Mouse (Mus musculus): ENCODE data around the gene Krcc1. TPM values are rescaled to one million over a fixed set of nuclear protein-coding genes. Genes with fewer than 3 reads are reported as not detected.

Krcc1 gene
- polyA plus RNA-seq, 1 experiment from 2014 or later, result 38.5 TPM

GRCm38 (mm10) chr6:71270301-71271056, 998 bp upstream of the Krcc1 start:
- ATAC-seq (ENCODE audit: low FRiP score), result no peak; the same call in 1 of the 2 replicates
- Histone ChIP-seq H3K36me3 (ENCODE audit: control insufficient read depth, insufficient read depth, low read length) (no peaks in the 10 kb centered on the region), H3K27me3 (ENCODE audit: control insufficient read depth, insufficient read depth, low read length) (no peaks in the 10 kb centered on the region), H3K27ac (ENCODE audit: low read depth, low read length) (0 out of 2 replicates have a peak overlapping the region, but pooled peaks have one; percentile 48), H3K4me2 (replicated peaks; ENCODE audit: low read depth, low read length) (peak overlapping the region; percentile 50), H3K9ac (ENCODE audit: low read depth, low read length) (no peak overlapping the region), H3K4me3 (ENCODE audit: low read depth, low read length) (peak overlapping the region; percentile 76), H3K9me3 (ENCODE audit: control insufficient read depth, low read length) (no peaks in the 10 kb centered on the region), H3K4me1 (replicated peaks; ENCODE audit: control insufficient read depth, insufficient read depth, low read length) (no peaks in the 10 kb centered on the region)
- WGBS, result 35% methylated on average over 13 of the region's 14 CpGs
- DNase-seq (ENCODE audit: low spot score), result peak; percentile 41

DNA sequence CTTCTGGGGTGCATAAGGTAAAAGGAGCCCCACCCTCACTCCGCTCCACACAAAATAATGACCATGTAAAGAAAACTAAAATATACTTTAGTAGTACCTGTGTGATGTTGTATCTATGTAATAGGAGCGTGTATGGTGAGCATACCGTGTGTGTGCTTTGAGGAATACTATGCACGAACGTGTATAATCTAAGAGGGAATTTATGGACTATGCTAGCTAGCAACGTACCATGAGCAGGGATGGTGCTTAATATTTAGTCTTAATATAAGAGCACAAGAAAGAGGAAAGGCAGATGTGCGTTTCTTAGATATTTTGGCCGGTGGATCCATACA, 454 bp upstream of the Krcc1 start:
- peak overlapping the region; percentile 76 for H3K4me3 ChIP-seq (ENCODE audit: low read depth, low read length)
- peak overlapping the region; percentile 50 for H3K4me2 ChIP-seq (replicated peaks; ENCODE audit: low read depth, low read length)
- 2% methylated on average over 8 of the region's 8 CpGs for WGBS
- H3K4me1 ChIP-seq (replicated peaks; ENCODE audit: control insufficient read depth, insufficient read depth, low read length), result no peaks in the 10 kb centered on the region
- no peaks in the 10 kb centered on the region for H3K9me3 ChIP-seq (ENCODE audit: control insufficient read depth, low read length)
- peak; percentile 71 for ATAC-seq (ENCODE audit: low FRiP score)
- no peaks in the 10 kb centered on the region for H3K27me3 ChIP-seq (ENCODE audit: control insufficient read depth, insufficient read depth, low read length)
- no peaks in the 10 kb centered on the region for H3K36me3 ChIP-seq (ENCODE audit: control insufficient read depth, insufficient read depth, low read length)
- H3K9ac ChIP-seq (ENCODE audit: low read depth, low read length), result no peak overlapping the region
- no peak for DNase-seq (ENCODE audit: low spot score)
- peak overlapping the region; percentile 48 for H3K27ac ChIP-seq (ENCODE audit: low read depth, low read length)

DNA sequence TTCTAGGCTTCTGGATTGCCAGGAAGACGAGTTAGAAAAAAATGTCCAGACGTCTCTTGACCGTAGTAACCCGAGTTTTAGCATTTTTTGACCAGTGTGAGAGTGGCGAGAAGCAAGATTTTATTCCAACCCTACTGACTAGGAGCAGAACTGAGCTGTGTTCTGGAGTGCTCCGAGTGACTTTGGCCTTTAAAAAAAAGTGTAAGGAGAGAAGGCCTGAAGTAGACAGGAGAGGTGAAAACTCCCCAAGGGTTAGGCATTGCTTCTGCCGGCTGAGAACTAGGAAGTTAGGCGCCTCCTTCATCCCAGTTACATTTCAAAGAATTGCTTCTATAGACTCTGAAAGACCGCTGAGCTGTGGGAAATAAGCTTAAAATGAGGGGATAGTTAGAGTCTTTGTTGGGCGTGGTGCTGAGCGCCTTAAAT, 852 bp downstream of the Krcc1 start:
- ATAC-seq (ENCODE audit: low FRiP score) (no peak), DNase-seq (ENCODE audit: low spot score) (no peak)
- WGBS, result 1% methylated on average over 11 of the region's 11 CpGs
- Histone ChIP-seq H3K27ac (ENCODE audit: low read depth, low read length) (peak overlapping the region; percentile 93), H3K4me2 (replicated peaks; ENCODE audit: low read depth, low read length) (peak overlapping the region; percentile 50), H3K9ac (ENCODE audit: low read depth, low read length) (peak overlapping the region; percentile 96), H3K4me1 (replicated peaks; ENCODE audit: control insufficient read depth, insufficient read depth, low read length) (no peaks in the 10 kb centered on the region), H3K27me3 (ENCODE audit: control insufficient read depth, insufficient read depth, low read length) (no peaks in the 10 kb centered on the region), H3K4me3 (ENCODE audit: low read depth, low read length) (peak overlapping the region; percentile 76), H3K36me3 (ENCODE audit: control insufficient read depth, insufficient read depth, low read length) (no peaks in the 10 kb centered on the region), H3K9me3 (ENCODE audit: control insufficient read depth, low read length) (no peaks in the 10 kb centered on the region)

DNA sequence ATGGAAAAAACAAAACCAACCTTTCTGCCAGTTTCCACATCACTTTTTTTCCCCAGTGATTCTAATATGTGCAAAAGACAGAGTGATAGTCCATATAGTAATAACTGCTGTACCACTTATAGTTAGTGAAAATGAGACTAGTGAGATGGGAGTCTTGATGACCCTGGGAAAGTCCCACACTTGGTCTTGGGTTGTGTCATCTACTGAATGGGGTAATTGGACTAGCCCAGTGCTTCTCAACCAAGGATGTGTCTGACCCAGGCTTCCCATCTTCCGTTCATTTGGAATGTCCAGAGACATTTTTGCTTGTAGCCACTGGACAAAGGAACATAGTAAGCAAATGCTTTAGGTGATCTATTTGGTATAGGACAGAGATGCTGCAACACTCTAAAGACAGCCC, 2.2 kb downstream of the Krcc1 start:
- ATAC-seq (ENCODE audit: low FRiP score) (no peak), DNase-seq (ENCODE audit: low spot score) (no peak)
- H3K36me3 ChIP-seq (ENCODE audit: control insufficient read depth, insufficient read depth, low read length), result no peaks in the 10 kb centered on the region
- no peak overlapping the region for H3K9ac ChIP-seq (ENCODE audit: low read depth, low read length)
- 92% methylated on average over 1 of the region's 1 CpGs for WGBS
- no peak overlapping the region for H3K27ac ChIP-seq (ENCODE audit: low read depth, low read length)
- no peaks in the 10 kb centered on the region for H3K4me1 ChIP-seq (replicated peaks; ENCODE audit: control insufficient read depth, insufficient read depth, low read length)
- no peak overlapping the region for H3K4me2 ChIP-seq (replicated peaks; ENCODE audit: low read depth, low read length)
- no peak overlapping the region for H3K4me3 ChIP-seq (ENCODE audit: low read depth, low read length)
- H3K27me3 ChIP-seq (ENCODE audit: control insufficient read depth, insufficient read depth, low read length), result no peaks in the 10 kb centered on the region
- H3K9me3 ChIP-seq (ENCODE audit: control insufficient read depth, low read length), result no peaks in the 10 kb centered on the region

GRCm38 (mm10) chr6:71274621-71275020, 3.1 kb downstream of the Krcc1 start:
- WGBS, result 88% methylated on average over 1 of the region's 1 CpGs
- H3K36me3 ChIP-seq (ENCODE audit: control insufficient read depth, insufficient read depth, low read length), result no peaks in the 10 kb centered on the region

GRCm38 (mm10) chr6:71279418-71279817, 7.9 kb downstream of the Krcc1 start:
- WGBS, result 91% methylated on average over 1 of the region's 1 CpGs
- no peak for ATAC-seq (ENCODE audit: low FRiP score)

More at GRCm38 (mm10) chr6:71274621-71275020, 3.1 kb downstream of the Krcc1 start:
- no peak overlapping the region for H3K9ac ChIP-seq (ENCODE audit: low read depth, low read length)
- H3K27ac ChIP-seq (ENCODE audit: low read depth, low read length), result no peak overlapping the region
- H3K4me2 ChIP-seq (replicated peaks; ENCODE audit: low read depth, low read length), result no peak overlapping the region
- H3K4me1 ChIP-seq (replicated peaks; ENCODE audit: control insufficient read depth, insufficient read depth, low read length), result no peaks in the 10 kb centered on the region
- DNase-seq (ENCODE audit: low spot score) (no peak), ATAC-seq (ENCODE audit: low FRiP score) (no peak)
- H3K4me3 ChIP-seq (ENCODE audit: low read depth, low read length), result no peak overlapping the region
- H3K27me3 ChIP-seq (ENCODE audit: control insufficient read depth, insufficient read depth, low read length), result no peaks in the 10 kb centered on the region
- no peaks in the 10 kb centered on the region for H3K9me3 ChIP-seq (ENCODE audit: control insufficient read depth, low read length)

DNA sequence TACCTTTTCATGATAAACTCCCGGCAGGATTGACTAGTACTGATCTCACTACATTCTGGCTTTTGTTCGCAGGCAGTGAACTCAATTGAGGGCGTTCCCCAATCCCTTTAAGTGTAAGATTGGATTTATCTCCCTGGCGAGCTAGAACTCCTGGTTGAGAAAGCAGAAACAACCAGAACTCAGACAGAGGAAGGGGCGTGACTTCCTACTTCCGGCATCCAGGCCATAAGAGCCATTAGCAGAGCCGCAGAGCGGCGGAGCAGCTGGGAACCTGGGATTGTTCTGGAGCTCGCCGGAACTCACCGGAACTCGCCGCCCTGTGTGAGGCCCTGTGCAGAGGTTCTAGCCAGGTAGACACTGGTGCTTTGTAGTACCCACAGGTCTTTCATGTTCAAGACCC, 22.0 kb downstream of the Krcc1 start:
- H3K4me2 ChIP-seq (replicated peaks; ENCODE audit: low read depth, low read length), result no peak overlapping the region
- no peak overlapping the region for H3K27ac ChIP-seq (ENCODE audit: low read depth, low read length)
- WGBS, result 90% methylated on average over 14 of the region's 14 CpGs
- no peaks in the 10 kb centered on the region for H3K9me3 ChIP-seq (ENCODE audit: control insufficient read depth, low read length)
- no peaks in the 10 kb centered on the region for H3K27me3 ChIP-seq (ENCODE audit: control insufficient read depth, insufficient read depth, low read length)
- no peak overlapping the region for H3K9ac ChIP-seq (ENCODE audit: low read depth, low read length)
- DNase-seq (ENCODE audit: low spot score), result no peak
- no peaks in the 10 kb centered on the region for H3K36me3 ChIP-seq (ENCODE audit: control insufficient read depth, insufficient read depth, low read length)
- no peaks in the 10 kb centered on the region for H3K4me1 ChIP-seq (replicated peaks; ENCODE audit: control insufficient read depth, insufficient read depth, low read length)
- ATAC-seq (ENCODE audit: low FRiP score), result no peak
- no peak overlapping the region for H3K4me3 ChIP-seq (ENCODE audit: low read depth, low read length)

More at GRCm38 (mm10) chr6:71279418-71279817, 7.9 kb downstream of the Krcc1 start:
- Histone ChIP-seq H3K4me2 (replicated peaks; ENCODE audit: low read depth, low read length) (no peak overlapping the region), H3K4me1 (replicated peaks; ENCODE audit: control insufficient read depth, insufficient read depth, low read length) (no peaks in the 10 kb centered on the region), H3K27ac (ENCODE audit: low read depth, low read length) (no peak overlapping the region), H3K9ac (ENCODE audit: low read depth, low read length) (no peak overlapping the region), H3K27me3 (ENCODE audit: control insufficient read depth, insufficient read depth, low read length) (no peaks in the 10 kb centered on the region), H3K4me3 (ENCODE audit: low read depth, low read length) (no peak overlapping the region), H3K36me3 (ENCODE audit: control insufficient read depth, insufficient read depth, low read length) (no peaks in the 10 kb centered on the region), H3K9me3 (ENCODE audit: control insufficient read depth, low read length) (no peaks in the 10 kb centered on the region)
- DNase-seq (ENCODE audit: low spot score), result no peak

GRCm38 (mm10) chr6:71295303-71295702, 23.8 kb downstream of the Krcc1 start:
- no peak for ATAC-seq (ENCODE audit: low FRiP score)
- 77% methylated on average over 6 of the region's 6 CpGs for WGBS
- DNase-seq (ENCODE audit: low spot score), result no peak
- no peak overlapping the region for H3K27ac ChIP-seq (ENCODE audit: low read depth, low read length)
- no peaks in the 10 kb centered on the region for H3K36me3 ChIP-seq (ENCODE audit: control insufficient read depth, insufficient read depth, low read length)
- no peak overlapping the region for H3K4me2 ChIP-seq (replicated peaks; ENCODE audit: low read depth, low read length)
- H3K9ac ChIP-seq (ENCODE audit: low read depth, low read length), result no peak overlapping the region
- H3K4me3 ChIP-seq (ENCODE audit: low read depth, low read length), result no peak overlapping the region
- no peaks in the 10 kb centered on the region for H3K27me3 ChIP-seq (ENCODE audit: control insufficient read depth, insufficient read depth, low read length)
- no peaks in the 10 kb centered on the region for H3K4me1 ChIP-seq (replicated peaks; ENCODE audit: control insufficient read depth, insufficient read depth, low read length)
- no peaks in the 10 kb centered on the region for H3K9me3 ChIP-seq (ENCODE audit: control insufficient read depth, low read length)

DNA sequence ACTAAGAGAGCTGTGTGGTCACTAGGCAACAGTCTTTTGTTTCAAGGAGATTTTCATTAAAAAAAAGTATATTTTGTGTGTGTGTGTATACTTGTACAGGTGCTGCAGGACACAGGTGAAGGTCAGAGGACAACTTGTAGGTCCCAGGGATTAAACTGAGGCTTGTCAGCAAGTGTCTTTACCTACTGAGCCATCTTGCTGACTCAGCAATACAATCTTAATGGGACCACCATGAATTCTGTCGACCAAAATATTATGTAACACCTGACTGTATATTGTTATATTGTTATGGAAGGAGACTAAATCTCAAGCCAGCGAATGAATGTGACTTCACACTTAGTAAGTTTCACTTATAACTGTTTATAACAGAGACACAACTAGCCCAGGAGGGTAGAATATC, 26.6 kb downstream of the Krcc1 start:
- H3K4me2 ChIP-seq (replicated peaks; ENCODE audit: low read depth, low read length), result no peak overlapping the region
- no peak for ATAC-seq (ENCODE audit: low FRiP score)
- H3K27ac ChIP-seq (ENCODE audit: low read depth, low read length), result no peak overlapping the region
- no peaks in the 10 kb centered on the region for H3K9me3 ChIP-seq (ENCODE audit: control insufficient read depth, low read length)
- H3K27me3 ChIP-seq (ENCODE audit: control insufficient read depth, insufficient read depth, low read length), result no peaks in the 10 kb centered on the region
- 69% methylated on average over 2 of the region's 2 CpGs for WGBS
- H3K4me1 ChIP-seq (replicated peaks; ENCODE audit: control insufficient read depth, insufficient read depth, low read length), result no peaks in the 10 kb centered on the region
- no peaks in the 10 kb centered on the region for H3K36me3 ChIP-seq (ENCODE audit: control insufficient read depth, insufficient read depth, low read length)
- H3K9ac ChIP-seq (ENCODE audit: low read depth, low read length), result no peak overlapping the region
- DNase-seq (ENCODE audit: low spot score), result no peak
- no peak overlapping the region for H3K4me3 ChIP-seq (ENCODE audit: low read depth, low read length)

Data from hindbrain, embryonic 11.5 days (tissue).